Comparison of ENCODE assay signal across 27 mouse cellular contexts in the genomic region with DNA sequence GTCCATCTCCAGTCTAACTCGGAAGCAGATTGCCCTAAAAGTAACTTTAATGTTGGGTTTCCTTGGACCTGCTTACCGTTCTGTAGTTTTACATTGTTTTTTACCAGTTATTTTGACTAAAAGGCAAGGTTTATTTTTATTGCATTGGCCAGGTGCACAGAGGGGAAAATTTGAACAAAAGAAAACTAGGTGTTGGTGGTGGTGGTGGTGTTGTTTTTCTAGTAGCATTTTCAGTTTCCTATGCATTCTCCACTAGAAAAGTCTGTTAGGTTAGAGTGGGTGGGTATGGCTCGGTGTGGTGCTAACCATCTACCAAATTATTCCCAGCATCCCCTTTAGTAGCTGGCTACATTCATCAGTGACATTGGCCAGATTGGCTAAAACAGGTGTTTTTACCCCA.
"Had no signal": no experiment of that assay in that cellular context is flagged by ENCODE, and none has a peak within 500 bp of the region (broad histone marks: within the 10 kb centered on the region; RNA-seq: fewer than 3 reads in every experiment).

No protein-coding gene starts in this region.

- H3K9me3 ChIP-seq: heart, embryonic 13.5 days; heart, embryonic 15.5 days; hindbrain, embryonic 10.5 days; hindbrain, embryonic 12.5 days; intestine, embryonic 15.5 days; kidney, embryonic 15.5 days; limb, embryonic 13.5 days; limb, embryonic 15.5 days; liver, embryonic 12.5 days had no signal

- H3K4me2 ChIP-seq: heart, embryonic 11.5 days; heart, embryonic 13.5 days; heart, embryonic 15.5 days; hindbrain, embryonic 12.5 days; hindbrain, embryonic 14.5 days; intestine, embryonic 15.5 days; kidney, embryonic 15.5 days; limb, embryonic 13.5 days; limb, embryonic 15.5 days; liver, embryonic 12.5 days had no signal

- H3K27me3 ChIP-seq: heart, embryonic 13.5 days; heart, embryonic 15.5 days; hindbrain, embryonic 12.5 days; intestine, embryonic 15.5 days; kidney, embryonic 15.5 days; limb, embryonic 13.5 days; limb, embryonic 15.5 days; liver, embryonic 12.5 days had no signal

- DNase-seq: gastrocnemius, adult 2 months; gastrocnemius, postnatal 10 days; gastrocnemius, postnatal 25 days; heart, adult 2 months; heart, postnatal 4 days; kidney, adult 2 months; kidney, adult 9 months; kidney, postnatal 14 days; kidney, postnatal 36 days; layer of hippocampus, adult 9-11 months; layer of hippocampus, postnatal 36 days; left cerebral cortex, postnatal 4 days had no signal

- H3K4me1 ChIP-seq: intestine, embryonic 15.5 days had no signal

- H3K9ac ChIP-seq: heart, embryonic 13.5 days; heart, embryonic 15.5 days; hindbrain, embryonic 12.5 days; hindbrain, embryonic 14.5 days; intestine, embryonic 15.5 days; kidney, embryonic 15.5 days; limb, embryonic 13.5 days; limb, embryonic 15.5 days; liver, embryonic 12.5 days had no signal

- H3K27ac ChIP-seq: gastrocnemius, adult 2 months; heart, adult 2 months; heart, embryonic 13.5 days; heart, embryonic 15.5 days; hindbrain, embryonic 10.5 days; hindbrain, embryonic 12.5 days; hindbrain, embryonic 14.5 days; intestine, embryonic 15.5 days; kidney, embryonic 15.5 days; kidney, postnatal 0 days; limb, embryonic 13.5 days; limb, embryonic 15.5 days; liver, embryonic 12.5 days had no signal

- ATAC-seq: hindbrain, embryonic 16.5 days; inflammation-experienced regulatory T-cells, adult 6 months; intestine, embryonic 15.5 days; intestine, postnatal 0 days; liver, embryonic 12.5 days had no signal

- H3K4me3 ChIP-seq: gastrocnemius, adult 2 months; heart, adult 2 months; heart, embryonic 13.5 days; heart, embryonic 15.5 days; hindbrain, embryonic 10.5 days; hindbrain, embryonic 12.5 days; intestine, embryonic 15.5 days; kidney, embryonic 15.5 days; limb, embryonic 13.5 days; limb, embryonic 15.5 days; liver, embryonic 12.5 days had no signal
